Mouse (Mus musculus) spleen, embryonic (tissue): Measurements from ENCODE around the gene Gm12216.

Source experiments
- CTCF ChIA-PET: fragments of 350-600 bp; sonication (Branson Sonifier 250); formaldehyde crosslinking; loops from one replicate; lab custom pipeline; 2022; lab: Charles Lee

The Gm12216 gene

DNA sequence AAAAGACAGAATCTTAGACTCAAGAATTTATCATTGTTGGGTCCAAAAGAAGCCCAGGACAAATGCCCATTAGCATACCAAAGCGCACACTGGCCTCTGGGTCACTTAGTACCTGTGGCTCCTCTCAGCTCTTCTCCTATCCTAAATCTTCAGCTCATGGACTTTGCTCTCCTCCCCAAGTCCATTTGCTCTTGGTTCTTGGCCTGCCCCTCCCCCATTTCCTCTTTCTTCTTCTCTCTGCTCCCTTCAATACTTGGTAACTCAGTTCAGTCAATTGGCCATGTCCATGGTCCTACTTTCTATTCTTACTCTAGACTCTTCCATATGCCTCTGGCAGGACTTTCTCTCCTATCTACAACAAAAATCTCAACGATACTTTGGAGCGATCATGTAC, 37.1 kb downstream of the Gm12216 start:
- CTCF ChIA-PET, result no interaction called here

GRCm38 (mm10) chr11:53821230-53821944, 37.7 kb downstream of the Gm12216 start:
- CTCF ChIA-PET, result no interaction called here

DNA sequence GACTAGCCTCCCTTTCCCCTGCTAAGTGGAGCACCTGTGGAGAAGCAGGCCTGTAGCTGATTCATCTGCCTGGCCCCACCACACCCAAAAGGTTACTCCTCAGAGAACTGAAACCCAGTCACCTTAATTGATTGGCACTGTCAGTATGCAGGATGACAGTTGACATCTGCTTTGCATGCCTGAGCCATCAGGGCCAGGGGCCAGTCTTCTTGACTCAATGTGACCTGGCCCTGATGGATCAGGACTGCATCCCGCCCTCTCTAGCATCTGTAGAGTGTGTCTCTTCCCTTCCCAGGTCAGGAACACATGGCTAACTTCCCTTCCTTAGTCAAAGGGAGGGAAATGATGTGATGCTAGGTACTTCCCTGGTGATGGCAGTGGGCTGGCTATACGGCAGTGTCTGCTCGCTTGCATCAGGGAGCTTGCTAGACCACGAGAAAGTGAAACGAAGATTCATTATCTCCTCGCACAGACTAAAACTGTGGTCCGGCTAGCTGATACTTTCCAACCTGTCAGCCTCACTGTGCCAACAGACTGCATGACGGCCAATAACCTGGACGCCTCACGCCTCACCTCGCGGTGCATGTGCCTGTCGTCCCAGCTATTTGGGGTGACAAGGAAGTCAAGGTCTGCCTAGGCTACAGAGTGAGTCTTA, 38.4 kb downstream of the Gm12216 start:
- CTCF ChIA-PET, result no interaction called here

DNA sequence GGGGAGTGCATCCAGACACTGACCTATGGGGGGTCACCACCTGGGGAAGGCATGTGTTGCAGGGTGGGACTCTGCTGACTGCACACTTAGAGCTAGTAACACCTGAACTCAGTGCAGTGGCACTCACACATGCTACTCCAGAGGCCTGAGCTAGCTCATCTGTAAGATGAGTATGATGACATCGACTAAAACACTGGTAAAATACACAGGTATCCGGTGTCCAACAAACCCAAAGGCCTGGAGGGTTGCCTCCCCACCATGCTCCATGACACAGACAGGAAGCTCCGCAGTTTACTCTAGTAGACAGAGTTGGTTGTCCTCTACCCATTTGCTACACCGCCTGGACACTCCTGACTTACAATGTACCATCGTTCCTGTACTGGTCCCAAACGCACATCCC, 39.5 kb downstream of the Gm12216 start:
- CTCF ChIA-PET, result no interaction called here

DNA sequence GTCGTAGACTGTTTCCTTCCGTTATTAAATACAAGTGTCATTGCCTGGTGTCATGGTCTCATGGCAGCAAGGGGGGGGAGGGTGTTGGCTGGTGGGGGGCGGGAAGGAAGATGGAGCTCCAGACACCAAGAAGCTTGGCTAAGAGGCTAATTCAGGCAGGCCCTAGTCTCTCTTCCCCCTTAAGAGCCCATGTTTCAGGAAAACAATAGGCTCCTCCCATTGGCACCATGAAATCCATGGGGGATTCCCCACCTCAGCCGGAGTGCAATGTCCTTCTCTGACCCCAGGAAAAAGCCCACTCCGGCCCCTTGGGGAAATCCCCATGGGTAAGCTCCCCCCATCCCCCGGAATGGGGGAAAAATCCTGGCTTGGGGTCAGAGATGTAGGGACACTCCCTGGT, 40.3 kb downstream of the Gm12216 start:
- CTCF ChIA-PET, result no interaction called here

- CTCF ChIA-PET, result interaction anchor here (1.0 kb wide), 1 partner anchor 33 kb away, joined by 3 read pairs; no protein-coding TSS in a partner anchor
Observed at GRCm38 (mm10) chr11:53816841-53817375, 42.1 kb downstream of the Gm12216 start.

GRCm38 (mm10) chr11:53814810-53815209, 44.2 kb downstream of the Gm12216 start:
- CTCF ChIA-PET, result no interaction called here

DNA sequence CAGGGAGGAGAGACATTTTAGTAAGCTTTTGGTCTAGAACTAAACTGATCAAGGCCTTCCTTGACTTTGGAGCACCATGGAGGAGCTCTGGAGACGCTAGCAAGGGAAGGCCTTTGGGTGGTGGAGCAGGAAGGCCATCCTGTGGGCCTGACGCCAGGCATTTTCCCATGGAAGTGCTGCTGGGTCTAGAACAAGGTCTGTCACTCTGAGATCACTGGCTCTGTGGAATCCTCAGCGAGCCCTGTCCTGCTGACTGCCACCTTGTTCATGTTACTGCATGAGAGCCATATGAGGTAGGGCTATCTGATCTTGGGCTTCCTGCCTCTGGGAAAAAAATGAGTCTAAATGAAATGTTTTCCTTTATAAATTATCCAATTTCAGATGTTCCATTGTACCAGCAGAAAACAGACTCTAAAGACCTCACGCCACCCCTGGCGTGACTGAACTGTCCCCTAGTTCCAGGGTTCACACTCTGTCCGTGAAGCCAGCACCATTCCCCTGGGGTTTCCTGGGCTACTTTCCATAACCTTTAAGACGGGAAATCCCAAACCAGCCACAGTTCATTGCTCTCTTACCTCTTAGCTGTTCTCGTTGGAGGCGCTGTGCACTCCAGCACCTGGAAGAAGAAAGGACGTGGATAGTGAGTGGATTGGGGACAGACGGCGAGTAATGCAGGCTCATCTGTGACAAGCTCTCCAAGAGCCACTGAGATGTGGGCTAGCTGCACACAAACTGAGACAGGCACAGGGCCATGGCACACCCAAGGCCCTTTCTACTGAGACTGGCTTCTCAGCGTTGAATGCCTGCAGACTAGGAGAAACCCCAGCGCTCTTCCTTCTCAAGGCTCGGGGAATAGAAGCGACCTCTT, 45.8 kb downstream of the Gm12216 start:
- CTCF ChIA-PET, result interaction anchor here (0.7 kb wide), 1 partner anchor 17 kb away, joined by 9 read pairs; no protein-coding TSS in a partner anchor

GRCm38 (mm10) chr11:53811312-53811711, 47.7 kb downstream of the Gm12216 start:
- CTCF ChIA-PET, result no interaction called here

DNA sequence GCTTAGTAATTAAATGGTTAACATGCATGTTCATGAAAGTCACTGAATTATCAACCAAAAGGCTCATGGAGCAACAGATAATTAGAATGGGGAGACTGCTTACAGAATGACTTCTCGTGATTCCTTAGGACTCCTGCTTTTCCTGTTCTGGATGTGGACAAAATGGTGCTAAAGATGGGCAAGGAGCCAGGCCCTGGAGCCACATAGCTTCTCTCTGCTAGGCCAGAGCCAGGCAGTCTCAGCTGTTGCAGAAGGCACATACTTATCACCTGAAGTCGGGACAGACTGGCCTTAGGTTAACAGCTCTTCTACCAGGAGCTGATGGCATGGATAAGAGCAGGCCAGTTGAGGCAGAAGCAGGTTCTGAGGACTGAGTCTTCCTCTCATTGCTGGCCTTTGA, 48.3 kb downstream of the Gm12216 start:
- CTCF ChIA-PET, result no interaction called here

GRCm38 (mm10) chr11:53810156-53810555, 48.9 kb downstream of the Gm12216 start:
- CTCF ChIA-PET, result no interaction called here

- CTCF ChIA-PET, result interaction anchor here (0.8 kb wide), 1 partner anchor 437 kb away, joined by 3 read pairs; no protein-coding TSS in a partner anchor
Observed at GRCm38 (mm10) chr11:53809354-53809753, 49.7 kb downstream of the Gm12216 start.

GRCm38 (mm10) chr11:53805786-53806185, 53.3 kb downstream of the Gm12216 start:
- CTCF ChIA-PET, result interaction anchor here (0.6 kb wide), 1 partner anchor 51 kb away, joined by 3 read pairs; no protein-coding TSS in a partner anchor

- CTCF ChIA-PET, result no interaction called here
Observed at GRCm38 (mm10) chr11:53804569-53805344, 54.3 kb downstream of the Gm12216 start.

DNA sequence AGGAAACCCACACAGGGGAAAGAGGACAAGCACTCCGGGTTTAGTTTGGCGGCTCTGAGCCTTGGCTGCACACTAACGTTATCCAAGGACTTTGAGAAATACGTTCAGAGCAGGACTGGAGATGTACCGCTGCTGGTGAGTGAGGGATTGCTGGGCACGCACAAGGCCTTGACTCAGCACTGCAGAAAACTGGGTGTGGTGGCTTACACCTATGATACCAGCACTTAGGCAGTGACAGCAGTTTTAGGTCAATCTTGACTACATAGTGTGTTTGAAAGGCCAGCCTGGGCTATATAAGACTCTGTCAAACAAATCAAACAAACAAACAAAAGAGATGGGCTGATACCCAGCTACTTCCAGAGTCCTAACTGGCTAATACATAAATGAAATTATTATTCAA, 55.6 kb downstream of the Gm12216 start:
- CTCF ChIA-PET, result no interaction called here

DNA sequence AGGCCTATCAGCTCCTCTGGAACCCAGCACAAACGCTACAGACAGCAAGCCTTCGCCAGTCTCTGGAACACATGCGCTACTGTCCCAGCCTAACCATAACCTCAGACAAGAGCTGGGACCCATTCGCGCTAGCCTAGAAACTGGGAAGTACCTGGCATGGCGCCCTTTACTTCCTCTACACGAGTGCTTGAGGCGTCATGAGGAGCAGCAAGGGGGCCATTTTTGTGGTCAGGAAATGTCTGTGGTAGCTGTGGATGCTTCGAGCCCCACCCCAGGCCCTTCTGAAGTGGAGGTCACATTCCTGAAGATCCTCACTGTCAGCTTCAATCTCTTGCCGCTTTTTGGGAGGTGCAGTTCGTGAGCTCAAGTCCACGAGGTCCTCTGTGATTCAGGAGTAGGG, 56.0 kb downstream of the Gm12216 start:
- CTCF ChIA-PET, result no interaction called here

GRCm38 (mm10) chr11:53800975-53801374, 58.1 kb downstream of the Gm12216 start:
- CTCF ChIA-PET, result no interaction called here

DNA sequence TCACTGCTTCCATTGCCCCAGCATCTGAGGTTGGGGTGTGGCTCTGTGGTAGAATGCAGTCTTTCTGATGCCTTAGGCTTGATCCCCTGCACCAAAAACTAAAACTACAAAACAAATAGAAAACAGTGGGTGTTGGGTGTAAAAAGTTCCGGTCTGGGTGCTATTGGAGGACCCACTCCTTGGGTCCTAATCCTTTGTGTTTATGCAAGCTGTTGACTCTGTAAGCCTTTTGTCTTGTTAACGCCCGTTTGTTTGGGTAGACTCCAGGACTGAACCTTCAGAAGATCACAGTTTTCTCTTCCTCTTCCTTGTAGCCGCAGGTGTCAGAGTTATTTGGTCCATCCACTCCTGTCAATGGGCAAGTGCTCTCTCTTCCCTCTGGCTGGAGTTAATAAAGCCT, 59.0 kb downstream of the Gm12216 start:
- CTCF ChIA-PET, result interaction anchor here (0.5 to 0.6 kb wide), 2 partner anchors 9 to 33 kb away, joined by 3 to 5 read pairs; no protein-coding TSS in a partner anchor

GRCm38 (mm10) chr11:53798041-53798711, 60.9 kb downstream of the Gm12216 start:
- CTCF ChIA-PET, result no interaction called here

- CTCF ChIA-PET, result no interaction called here
Observed at GRCm38 (mm10) chr11:53797386-53797920, 61.6 kb downstream of the Gm12216 start.
